Mouse (Mus musculus): ENCODE results near the gene Atp6v0e2. TPM values are rescaled to one million over a fixed set of nuclear protein-coding genes. Genes with fewer than 3 reads are reported as not detected.

Atp6v0e2 gene
- polyA plus RNA-seq, 2 experiments, result 7.8 to 11.0 TPM

- Histone ChIP-seq H3K4me3 (replicated peaks; ENCODE audit: low read length) (no peak within 1 kb of the TSS), H3K27me3 (ENCODE audit: control insufficient read depth, insufficient read depth, low read length) (no peaks in the 10 kb centered on the region), H3K4me2 (replicated peaks; ENCODE audit: low read depth, low read length, severe bottlenecking) (no peak within 1 kb of the TSS), H3K9ac (ENCODE audit: low read depth, low read length, severe bottlenecking) (no peak within 1 kb of the TSS), H3K27ac (replicated peaks; ENCODE audit: low read depth, low read length) (no peak within 1 kb of the TSS), H3K4me1 (ENCODE audit: control insufficient read depth, insufficient read depth, low read length) (peaks cover 5% of the 10 kb centered on the region; the same call in 1 of the 2 replicates), H3K9me3 (ENCODE audit: control insufficient read depth, low read length) (no peaks in the 10 kb centered on the region), H3K36me3 (ENCODE audit: control insufficient read depth, insufficient read depth, low read length) (no peaks in the 10 kb centered on the region)
- no peak for TF ChIP-seq POLR2A (IDR thresholded peaks at IDR 0.05; ENCODE audit: borderline replicate concordance, extremely low read depth, insufficient read depth, insufficient read length)
- ATAC-seq (ENCODE audit: low FRiP score, low read depth) (no peak), DNase-seq (ENCODE audit: low spot score) (no peak)
- WGBS, result 28% methylated on average over 6 of the region's 6 CpGs
These were observed 51.9 kb downstream of the Atp6v0e2 start, which contains the start of gene Gm45021 for GRCm38 (mm10) chr6:48589194-48589750. TSS of gene Gm45021 (plus strand) at chr6:48589610.

Other genes with a start within 250 kb of the Atp6v0e2 start
- gene Krba1, start 142.0 kb upstream of the Atp6v0e2 start, polyA plus RNA-seq (2012; rRNA removed), result 39.1 and 50.4 TPM in 2 replicates
- gene Krba1, start 142.0 kb upstream of the Atp6v0e2 start, polyA plus RNA-seq (2014; fragmentation: Nextera tagmentation; extraction: Ambion mirVana), result 22.1 and 24.6 TPM in 2 replicates
- gene Zfp467, start 91.8 kb upstream of the Atp6v0e2 start, polyA plus RNA-seq (2012; rRNA removed), result 43.5 and 62.1 TPM in 2 replicates
- gene Zfp467, start 91.8 kb upstream of the Atp6v0e2 start, polyA plus RNA-seq (2014; fragmentation: Nextera tagmentation; extraction: Ambion mirVana), result 29.3 TPM in 2 replicates
- 1.2 and 1.9 TPM in 2 replicates for gene Sspo, start 89.4 kb upstream of the Atp6v0e2 start, polyA plus RNA-seq (2012; rRNA removed)
- gene Sspo, start 89.4 kb upstream of the Atp6v0e2 start, polyA plus RNA-seq (2014; fragmentation: Nextera tagmentation; extraction: Ambion mirVana), result 0.07 and 0.17 TPM in 2 replicates
- 17.6 and 18.4 TPM in 2 replicates for gene Lrrc61, start 17.2 kb downstream of the Atp6v0e2 start, polyA plus RNA-seq (2012; rRNA removed)
- gene Lrrc61, start 17.2 kb downstream of the Atp6v0e2 start, polyA plus RNA-seq (2014; fragmentation: Nextera tagmentation; extraction: Ambion mirVana), result 5.9 and 6.7 TPM in 2 replicates
- gene Rarres2, start 35.2 kb downstream of the Atp6v0e2 start, polyA plus RNA-seq (2012; rRNA removed), result 15.2 and 19.7 TPM in 2 replicates
- 16.1 and 21.3 TPM in 2 replicates for gene Rarres2, start 35.2 kb downstream of the Atp6v0e2 start, polyA plus RNA-seq (2014; fragmentation: Nextera tagmentation; extraction: Ambion mirVana)
- gene Gm45021, start 52.0 kb downstream of the Atp6v0e2 start, polyA plus RNA-seq (2012; rRNA removed), result 0.78 TPM in 1 of 2 replicates, not detected in the other
- 0.94 TPM in 1 of 2 replicates, not detected in the other for gene Gm45021, start 52.0 kb downstream of the Atp6v0e2 start, polyA plus RNA-seq (2014; fragmentation: Nextera tagmentation; extraction: Ambion mirVana)
- gene Repin1, start 56.3 kb downstream of the Atp6v0e2 start, polyA plus RNA-seq (2012; rRNA removed), result 35.2 and 55.3 TPM in 2 replicates
- gene Repin1, start 56.3 kb downstream of the Atp6v0e2 start, polyA plus RNA-seq (2014; fragmentation: Nextera tagmentation; extraction: Ambion mirVana), result 23.3 and 25.7 TPM in 2 replicates
- not detected in 2 replicates for gene Gm44965, start 56.3 kb downstream of the Atp6v0e2 start, polyA plus RNA-seq (2012; rRNA removed)
- gene Gm44965, start 56.3 kb downstream of the Atp6v0e2 start, polyA plus RNA-seq (2014; fragmentation: Nextera tagmentation; extraction: Ambion mirVana), result not detected in 2 replicates
- gene Zfp775, start 64.4 kb downstream of the Atp6v0e2 start, polyA plus RNA-seq (2012; rRNA removed), result 4.8 and 6.4 TPM in 2 replicates
- 5.8 and 5.9 TPM in 2 replicates for gene Zfp775, start 64.4 kb downstream of the Atp6v0e2 start, polyA plus RNA-seq (2014; fragmentation: Nextera tagmentation; extraction: Ambion mirVana)
- gene AI854703, start 89.1 kb downstream of the Atp6v0e2 start, polyA plus RNA-seq (2012; rRNA removed), result 1.1 and 1.5 TPM in 2 replicates
- gene AI854703, start 89.1 kb downstream of the Atp6v0e2 start, polyA plus RNA-seq (2014; fragmentation: Nextera tagmentation; extraction: Ambion mirVana), result 0.76 and 0.87 TPM in 2 replicates
- gene Gimap8, start 109.6 kb downstream of the Atp6v0e2 start, polyA plus RNA-seq (2012; rRNA removed), result 2.3 TPM in 2 replicates
- gene Gimap8, start 109.6 kb downstream of the Atp6v0e2 start, polyA plus RNA-seq (2014; fragmentation: Nextera tagmentation; extraction: Ambion mirVana), result 0.40 and 0.70 TPM in 2 replicates
- gene Gimap9, start 138.5 kb downstream of the Atp6v0e2 start, polyA plus RNA-seq (2012; rRNA removed), result 5.8 and 6.2 TPM in 2 replicates
- 6.0 and 6.2 TPM in 2 replicates for gene Gimap9, start 138.5 kb downstream of the Atp6v0e2 start, polyA plus RNA-seq (2014; fragmentation: Nextera tagmentation; extraction: Ambion mirVana)
- 9.6 and 9.7 TPM in 2 replicates for gene Gimap4, start 146.9 kb downstream of the Atp6v0e2 start, polyA plus RNA-seq (2012; rRNA removed)
- 9.8 and 11.2 TPM in 2 replicates for gene Gimap4, start 146.9 kb downstream of the Atp6v0e2 start, polyA plus RNA-seq (2014; fragmentation: Nextera tagmentation; extraction: Ambion mirVana)
- gene Gimap6, start 170.6 kb downstream of the Atp6v0e2 start, polyA plus RNA-seq (2012; rRNA removed), result 11.4 and 15.0 TPM in 2 replicates
- 17.7 and 19.9 TPM in 2 replicates for gene Gimap6, start 170.6 kb downstream of the Atp6v0e2 start, polyA plus RNA-seq (2014; fragmentation: Nextera tagmentation; extraction: Ambion mirVana)
- gene Gm28053, start 181.0 kb downstream of the Atp6v0e2 start, polyA plus RNA-seq (2012; rRNA removed), result 0.82 TPM in 1 of 2 replicates, not detected in the other
- 1.2 and 2.2 TPM in 2 replicates for gene Gm28053, start 181.0 kb downstream of the Atp6v0e2 start, polyA plus RNA-seq (2014; fragmentation: Nextera tagmentation; extraction: Ambion mirVana)
- not detected in 2 replicates for gene Gimap7, start 181.0 kb downstream of the Atp6v0e2 start, polyA plus RNA-seq (2012; rRNA removed)
- not detected in 2 replicates for gene Gimap7, start 181.0 kb downstream of the Atp6v0e2 start, polyA plus RNA-seq (2014; fragmentation: Nextera tagmentation; extraction: Ambion mirVana)
- 4.0 TPM in 2 replicates for gene Gimap1, start 201.4 kb downstream of the Atp6v0e2 start, polyA plus RNA-seq (2012; rRNA removed)
- gene Gimap1, start 201.4 kb downstream of the Atp6v0e2 start, polyA plus RNA-seq (2014; fragmentation: Nextera tagmentation; extraction: Ambion mirVana), result 10.9 and 11.9 TPM in 2 replicates
- gene Gimap5, start 208.6 kb downstream of the Atp6v0e2 start, polyA plus RNA-seq (2012; rRNA removed), result 3.5 and 3.7 TPM in 2 replicates
- 3.8 and 4.9 TPM in 2 replicates for gene Gimap5, start 208.6 kb downstream of the Atp6v0e2 start, polyA plus RNA-seq (2014; fragmentation: Nextera tagmentation; extraction: Ambion mirVana)
- gene Gimap3, start 233.2 kb downstream of the Atp6v0e2 start, polyA plus RNA-seq (2012; rRNA removed), result not detected in 2 replicates
- not detected in 2 replicates for gene Gimap3, start 233.2 kb downstream of the Atp6v0e2 start, polyA plus RNA-seq (2014; fragmentation: Nextera tagmentation; extraction: Ambion mirVana)

All from limb, embryonic 14.5 days (tissue).